Mouse (Mus musculus): ENCODE results near the gene Vezf1. TPM values are rescaled to one million over a fixed set of nuclear protein-coding genes. Genes with fewer than 3 reads are reported as not detected.

Gene Vezf1
- polyA plus RNA-seq, 1 experiment from 2014 or later: 50.6 TPM

GRCm38 (mm10) chr11:88083699-88084098 is 15.6 kb downstream of the Vezf1 start:
- Histone ChIP-seq H3K4me1 (peaks cover 17% of the 10 kb centered on the region), H3K9ac (no peak overlapping the region), H3K9me3 (no peaks in the 10 kb centered on the region), H3K36me3 (replicated peaks) (peaks cover 39% of the 10 kb centered on the region; the same call in 1 of the 2 replicates), H3K4me2 (no peak overlapping the region), H3K4me3 (no peak overlapping the region), H3K27ac (no peak overlapping the region), H3K27me3 (replicated peaks) (no peaks in the 10 kb centered on the region)
- 76% methylated on average over 6 of the region's 6 CpGs for WGBS
- ATAC-seq (replicated peaks): no peak

- peaks cover 17% of the 10 kb centered on the region for H3K4me1 ChIP-seq
- ATAC-seq (replicated peaks): peak; percentile 97
- peak overlapping the region; percentile 69 for H3K4me2 ChIP-seq
- peak overlapping the region; percentile 86 for H3K27ac ChIP-seq
- no peaks in the 10 kb centered on the region for H3K27me3 ChIP-seq (replicated peaks)
- peak overlapping the region; percentile 30; the same call in 1 of the 2 replicates for H3K9ac ChIP-seq
- WGBS: 5% methylated on average over 25 of the region's 25 CpGs
- peaks cover 13% of the 10 kb centered on the region; the same call in 1 of the 2 replicates for H3K36me3 ChIP-seq (replicated peaks)
- peak overlapping the region; percentile 39 for H3K4me3 ChIP-seq
- no peaks in the 10 kb centered on the region for H3K9me3 ChIP-seq
Observed at GRCm38 (mm10) chr11:88086737-88087627, 18.9 kb downstream of the Vezf1 start.

GRCm38 (mm10) chr11:88089150-88089549 is 21.1 kb downstream of the Vezf1 start:
- Histone ChIP-seq H3K36me3 (replicated peaks) (0 out of 2 replicates have a peak, but pooled peaks cover 2% of the 10 kb centered on the region), H3K27me3 (replicated peaks) (no peaks in the 10 kb centered on the region), H3K4me1 (peaks cover 17% of the 10 kb centered on the region), H3K9ac (no peak overlapping the region), H3K27ac (no peak overlapping the region), H3K9me3 (no peaks in the 10 kb centered on the region), H3K4me2 (no peak overlapping the region), H3K4me3 (no peak overlapping the region)
- WGBS: 64% methylated on average over 5 of the region's 5 CpGs
- ATAC-seq (replicated peaks): no peak

GRCm38 (mm10) chr11:88090293-88090692 is 22.2 kb downstream of the Vezf1 start:
- H3K27ac ChIP-seq: no peak overlapping the region
- no peak overlapping the region for H3K4me3 ChIP-seq
- H3K27me3 ChIP-seq (replicated peaks): no peaks in the 10 kb centered on the region
- H3K4me2 ChIP-seq: no peak overlapping the region
- H3K4me1 ChIP-seq: peaks cover 17% of the 10 kb centered on the region
- no peaks in the 10 kb centered on the region for H3K36me3 ChIP-seq (replicated peaks)
- H3K9ac ChIP-seq: no peak overlapping the region
- 74% methylated on average over 5 of the region's 5 CpGs for WGBS
- H3K9me3 ChIP-seq: no peaks in the 10 kb centered on the region
- ATAC-seq (replicated peaks): no peak

- Histone ChIP-seq H3K27ac (no peak overlapping the region), H3K4me3 (no peak overlapping the region), H3K9me3 (no peaks in the 10 kb centered on the region), H3K27me3 (replicated peaks) (no peaks in the 10 kb centered on the region), H3K4me2 (no peak overlapping the region), H3K4me1 (peaks cover 8% of the 10 kb centered on the region), H3K36me3 (replicated peaks) (no peaks in the 10 kb centered on the region), H3K9ac (no peak overlapping the region)
- 90% methylated on average over 1 of the region's 1 CpGs for WGBS
- ATAC-seq (replicated peaks): no peak
Observed at GRCm38 (mm10) chr11:88091949-88092348, 23.9 kb downstream of the Vezf1 start.

- Histone ChIP-seq H3K4me2 (0 out of 2 replicates have a peak overlapping the region, but pooled peaks have one; percentile 74), H3K9me3 (no peaks in the 10 kb centered on the region), H3K27me3 (replicated peaks) (no peaks in the 10 kb centered on the region), H3K27ac (no peak overlapping the region), H3K36me3 (replicated peaks) (no peaks in the 10 kb centered on the region), H3K4me3 (no peak overlapping the region), H3K4me1 (peaks cover 35% of the 10 kb centered on the region), H3K9ac (no peak overlapping the region)
- 31% methylated on average over 4 of the region's 4 CpGs for WGBS
- ATAC-seq (replicated peaks): no peak
Observed at GRCm38 (mm10) chr11:88097173-88097572, 29.1 kb downstream of the Vezf1 start.

GRCm38 (mm10) chr11:88098021-88098729 is 30.1 kb downstream of the Vezf1 start, which contains the start of gene Cuedc1:
Gene Cuedc1, plus strand, starts transcription at chr11:88098058.
- H3K4me2 ChIP-seq: peak within 1 kb of the TSS; percentile 74
- peaks cover 35% of the 10 kb centered on the region for H3K4me1 ChIP-seq
- peak within 1 kb of the TSS; percentile 85 for H3K27ac ChIP-seq
- no peaks in the 10 kb centered on the region for H3K27me3 ChIP-seq (replicated peaks)
- H3K9ac ChIP-seq: peak within 1 kb of the TSS; percentile 96
- WGBS: 22% methylated on average over 17 of the region's 17 CpGs
- peak within 1 kb of the TSS; percentile 85 for H3K4me3 ChIP-seq
- H3K9me3 ChIP-seq: no peaks in the 10 kb centered on the region
- no peaks in the 10 kb centered on the region for H3K36me3 ChIP-seq (replicated peaks)
- no peak for ATAC-seq (replicated peaks)

- Histone ChIP-seq H3K4me2 (peak overlapping the region; percentile 74), H3K9me3 (no peaks in the 10 kb centered on the region), H3K9ac (peak overlapping the region; percentile 96), H3K27ac (peak overlapping the region; percentile 85), H3K4me3 (peak overlapping the region; percentile 85), H3K36me3 (replicated peaks) (no peaks in the 10 kb centered on the region), H3K27me3 (replicated peaks) (no peaks in the 10 kb centered on the region), H3K4me1 (peaks cover 35% of the 10 kb centered on the region)
- peak; percentile 76 for ATAC-seq (replicated peaks)
- WGBS: under 1% methylated on average over 80 of the region's 95 CpGs
Observed at GRCm38 (mm10) chr11:88098787-88099598, 30.9 kb downstream of the Vezf1 start.

GRCm38 (mm10) chr11:88099599-88100023 is 31.5 kb downstream of the Vezf1 start:
- H3K4me1 ChIP-seq: peaks cover 35% of the 10 kb centered on the region
- H3K4me3 ChIP-seq: peak overlapping the region; percentile 85
- peak overlapping the region; percentile 85 for H3K27ac ChIP-seq
- H3K9me3 ChIP-seq: no peaks in the 10 kb centered on the region
- H3K36me3 ChIP-seq (replicated peaks): no peaks in the 10 kb centered on the region
- H3K9ac ChIP-seq: peak overlapping the region; percentile 96
- H3K27me3 ChIP-seq (replicated peaks): no peaks in the 10 kb centered on the region
- peak; percentile 25 for ATAC-seq (replicated peaks)
- H3K4me2 ChIP-seq: peak overlapping the region; percentile 74
- WGBS: under 1% methylated on average over 34 of the region's 38 CpGs

GRCm38 (mm10) chr11:88100170-88100569 is 32.1 kb downstream of the Vezf1 start:
- Histone ChIP-seq H3K9me3 (no peaks in the 10 kb centered on the region), H3K9ac (peak overlapping the region; percentile 96; the same call in 1 of the 2 replicates), H3K27ac (peak overlapping the region; percentile 8; the same call in 1 of the 2 replicates), H3K36me3 (replicated peaks) (no peaks in the 10 kb centered on the region), H3K27me3 (replicated peaks) (no peaks in the 10 kb centered on the region), H3K4me3 (peak overlapping the region; percentile 85), H3K4me1 (peaks cover 35% of the 10 kb centered on the region), H3K4me2 (peak overlapping the region; percentile 74)
- 31% methylated on average over 4 of the region's 4 CpGs for WGBS
- ATAC-seq (replicated peaks): no peak; the same call in 1 of the 2 replicates

- 92% methylated on average over 19 of the region's 19 CpGs for whole genome bisulfite sequencing
- Histone ChIP-seq H3K27ac (no peak overlapping the region), H3K9me3 (no peaks in the 10 kb centered on the region), H3K4me3 (no peak overlapping the region), H3K4me2 (no peak overlapping the region), H3K27me3 (replicated peaks) (no peaks in the 10 kb centered on the region), H3K4me1 (peaks cover 33% of the 10 kb centered on the region), H3K36me3 (replicated peaks) (no peaks in the 10 kb centered on the region), H3K9ac (no peak overlapping the region)
- ATAC-seq (replicated peaks): no peak
Observed at GRCm38 (mm10) chr11:88103214-88103941, 35.3 kb downstream of the Vezf1 start.

All from midbrain, embryonic 15.5 days (tissue).